Mouse (Mus musculus) embryonic facial prominence, embryonic 12.5 days (tissue): ENCODE measurements around the gene Ppcs. TPM values are rescaled to one million over a fixed set of nuclear protein-coding genes. Genes with fewer than 3 reads are reported as not detected.

Experiments
- polyA plus RNA-seq: library from polyadenylated mRNA; unstranded; fragments of >200 nt; fragmentation: Nextera tagmentation; extraction: Ambion mirVana; gene quantifications from 2 replicates; pipeline ENCODE4 v1.2.1, GENCODE M21; 2016

Gene Ppcs
- polyA plus RNA-seq, 1 experiment from 2014 or later = 28.7 TPM

Other genes starting within 250 kb of the Ppcs start
- 7.7 and 7.8 TPM in 2 replicates for gene Zfp691, start 248.2 kb downstream of the Ppcs start, polyA plus RNA-seq
- 8.4 and 8.9 TPM in 2 replicates for gene Ermap, start 232.4 kb downstream of the Ppcs start, polyA plus RNA-seq
- gene Svbp, start 227.1 kb downstream of the Ppcs start, polyA plus RNA-seq = 189 TPM in 2 replicates
- gene Tmem269, start 204.2 kb downstream of the Ppcs start, polyA plus RNA-seq = not detected in 2 replicates
- 42.2 and 43.8 TPM in 2 replicates for gene AU022252, start 189.7 kb downstream of the Ppcs start, polyA plus RNA-seq
- gene P3h1, start 189.5 kb downstream of the Ppcs start, polyA plus RNA-seq = 35.2 and 39.1 TPM in 2 replicates
- 0.12 TPM in 1 of 2 replicates, not detected in the other for gene Cldn19, start 167.0 kb downstream of the Ppcs start, polyA plus RNA-seq
- gene Ybx1, start 127.8 kb downstream of the Ppcs start, polyA plus RNA-seq = 1,059 and 1,113 TPM in 2 replicates
- gene Ppih, start 101.9 kb downstream of the Ppcs start, polyA plus RNA-seq = 120 and 125 TPM in 2 replicates
- gene Ccdc30, start 6.9 kb downstream of the Ppcs start, polyA plus RNA-seq = 8.3 and 9.5 TPM in 2 replicates
- 0.14 TPM in 1 of 2 replicates, not detected in the other for gene Zmynd12, start 394 bp upstream of the Ppcs start, polyA plus RNA-seq
- gene Rimkla, start 70.2 kb upstream of the Ppcs start, polyA plus RNA-seq = 2.3 and 2.7 TPM in 2 replicates
- 29.5 and 29.8 TPM in 2 replicates for gene Foxj3, start 114.6 kb upstream of the Ppcs start, polyA plus RNA-seq
- gene Frg2f1, start 117.1 kb upstream of the Ppcs start, polyA plus RNA-seq = 4.0 and 6.1 TPM in 2 replicates
- not detected in 2 replicates for gene Guca2a, start 215.3 kb upstream of the Ppcs start, polyA plus RNA-seq
- gene Guca2b, start 236.5 kb upstream of the Ppcs start, polyA plus RNA-seq = not detected in 2 replicates